Mouse (Mus musculus): ENCODE results near the gene Calb2.

Gene Calb2

GRCm38 (mm10) chr8:110102653-110103052 lies 65.4 kb downstream of the Calb2 start, which contains the start of gene Gm17720:
TSS of gene Gm17720 (minus strand) at chr8:110102753.
- DNase-seq = no peak

DNA sequence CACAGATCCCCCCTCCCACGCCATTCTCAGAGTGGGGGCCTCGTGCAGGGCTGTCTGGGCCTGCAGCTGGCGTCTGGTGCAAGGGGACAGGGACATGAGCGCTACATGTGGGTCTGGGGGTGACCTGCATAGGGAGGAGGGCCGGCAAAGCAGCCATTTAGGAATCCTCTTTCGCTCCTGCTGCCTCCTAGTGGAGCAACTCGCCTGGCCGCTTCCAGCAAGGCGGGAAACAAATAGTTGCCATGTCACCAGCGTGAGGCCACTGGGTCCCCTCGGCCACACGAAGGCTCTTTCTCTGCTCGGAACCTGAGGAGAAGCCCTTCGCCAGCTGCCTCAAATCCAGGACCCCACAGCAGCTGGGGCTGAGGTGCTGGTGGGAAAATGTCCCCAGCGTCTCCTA lies 66.3 kb downstream of the Calb2 start:
- DNase-seq = no peak

DNA sequence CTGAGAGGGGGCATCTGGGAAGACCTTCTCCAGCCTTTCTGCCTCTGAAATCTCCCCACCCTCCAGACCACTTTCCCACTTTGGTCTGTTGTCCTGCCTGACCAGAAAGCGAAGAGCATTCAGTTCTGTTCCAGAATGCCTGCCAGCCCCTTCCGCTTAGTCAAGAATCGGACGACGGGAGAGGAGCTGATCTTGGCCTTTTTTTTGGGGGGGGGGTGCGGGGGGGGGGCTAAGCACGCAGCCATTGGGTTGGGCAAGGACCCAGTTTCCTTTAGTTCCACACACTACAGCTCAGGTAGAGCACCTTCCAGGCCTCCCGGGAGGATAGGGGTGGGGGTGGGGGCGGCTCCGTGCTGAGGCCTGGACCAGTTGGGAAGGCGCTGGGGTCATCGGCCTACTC lies 67.1 kb downstream of the Calb2 start, which contains the start of gene Gm21964:
Gene Gm21964, plus strand, starts transcription at position 301 of the 400 bp plus-strand sequence.
- DNase-seq = no peak

DNA sequence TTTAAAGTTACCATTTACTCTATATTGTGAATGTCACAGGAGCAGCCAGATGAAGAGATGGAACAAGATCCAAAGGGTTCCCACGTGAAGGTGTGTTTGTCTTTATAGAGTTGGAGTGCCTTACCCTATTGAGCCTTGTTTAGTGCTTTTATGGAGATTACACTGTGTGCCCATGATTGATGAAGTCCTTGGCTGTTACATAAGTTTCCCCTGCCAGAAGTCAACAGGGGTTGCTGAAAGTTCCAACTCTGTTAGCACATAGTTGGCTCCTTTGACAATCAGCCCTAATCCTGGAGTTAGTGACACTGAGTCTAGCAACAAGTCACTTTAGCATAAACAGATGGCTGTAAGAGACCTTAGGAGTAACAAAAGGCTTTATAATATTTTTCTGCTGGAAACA lies 76.1 kb downstream of the Calb2 start:
- no peak for DNase-seq

Measured in right cerebral cortex, postnatal 14 days (tissue).